Mouse (Mus musculus) gastrocnemius, postnatal 36 days (tissue): ENCODE results near the gene Gm20837. TPM values are rescaled to one million over a fixed set of nuclear protein-coding genes. Genes with fewer than 3 reads are reported as not detected.
"Not testable (repeated sequence)": the region's sequence is repeated elsewhere in the genome, so short reads cannot be mapped to it uniquely, and the experiment has no call there.

Source experiments
- DNase-seq, 2 experiments: peaks; one replicate each; pipeline ENCODE4 v3.0.0; 2022
- intact Hi-C: fragments of 180-260 bp; cut with DNase I; formaldehyde crosslinking; loops from one replicate; pipeline ENCODE4 v1.15.1; 2025
- long read RNA-seq, 2 experiments: library from polyadenylated mRNA; stranded (forward); transcript quantifications; one replicate each; pipeline ENCODE4 v2.0.0; 2021
- total RNA-seq, 2 experiments: library from RNA; stranded (reverse); gene quantifications; 2 replicates each; pipeline ENCODE4 v1.2.3; 2021

Gm20837 gene
- total RNA-seq: not detected
- long read RNA-seq, experiment 1: 0 reads
- long read RNA-seq, experiment 2: 0 reads

DNA sequence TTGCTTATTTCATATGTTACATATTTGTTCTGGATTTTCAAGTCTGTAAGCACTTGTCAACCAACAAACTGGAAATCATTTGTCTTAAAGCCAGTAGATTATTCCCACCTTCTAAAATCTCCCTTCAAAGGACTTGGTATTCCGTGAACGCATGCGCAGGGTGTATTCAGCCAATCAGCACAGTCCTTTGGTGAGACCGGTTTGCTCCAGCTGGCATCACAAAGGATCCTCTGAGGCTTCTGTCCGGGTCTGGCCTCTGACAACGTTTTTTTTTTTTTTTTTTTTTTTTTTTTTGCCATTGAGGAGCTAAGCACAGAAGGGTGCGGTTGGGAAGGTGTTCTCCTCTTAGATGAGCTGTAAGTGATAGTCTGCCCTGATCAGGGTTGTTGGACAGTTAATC is at the start of gene Gm20837:
Gm20837 (plus strand) TSS at position 301 of the 400 bp plus-strand sequence.
- DNase-seq, intact Hi-C loops: not testable (repeated sequence)
